Mouse (Mus musculus): ENCODE results near the gene Ccdc174. TPM values are rescaled to one million over a fixed set of nuclear protein-coding genes. Genes with fewer than 3 reads are reported as not detected.
A peak's percentile ranks its signal among the peaks of the same experiment; 100 is the strongest.
"Not testable (repeated sequence)": the region's sequence is repeated elsewhere in the genome, so short reads cannot be mapped to it uniquely, and the experiment has no call there.

Gene Ccdc174
- total RNA-seq (2014; fragmentation: Nextera tagmentation) (22.0 and 23.7 TPM in 2 replicates), total RNA-seq (2017) (41.2 and 63.5 TPM in 2 replicates)

DNA sequence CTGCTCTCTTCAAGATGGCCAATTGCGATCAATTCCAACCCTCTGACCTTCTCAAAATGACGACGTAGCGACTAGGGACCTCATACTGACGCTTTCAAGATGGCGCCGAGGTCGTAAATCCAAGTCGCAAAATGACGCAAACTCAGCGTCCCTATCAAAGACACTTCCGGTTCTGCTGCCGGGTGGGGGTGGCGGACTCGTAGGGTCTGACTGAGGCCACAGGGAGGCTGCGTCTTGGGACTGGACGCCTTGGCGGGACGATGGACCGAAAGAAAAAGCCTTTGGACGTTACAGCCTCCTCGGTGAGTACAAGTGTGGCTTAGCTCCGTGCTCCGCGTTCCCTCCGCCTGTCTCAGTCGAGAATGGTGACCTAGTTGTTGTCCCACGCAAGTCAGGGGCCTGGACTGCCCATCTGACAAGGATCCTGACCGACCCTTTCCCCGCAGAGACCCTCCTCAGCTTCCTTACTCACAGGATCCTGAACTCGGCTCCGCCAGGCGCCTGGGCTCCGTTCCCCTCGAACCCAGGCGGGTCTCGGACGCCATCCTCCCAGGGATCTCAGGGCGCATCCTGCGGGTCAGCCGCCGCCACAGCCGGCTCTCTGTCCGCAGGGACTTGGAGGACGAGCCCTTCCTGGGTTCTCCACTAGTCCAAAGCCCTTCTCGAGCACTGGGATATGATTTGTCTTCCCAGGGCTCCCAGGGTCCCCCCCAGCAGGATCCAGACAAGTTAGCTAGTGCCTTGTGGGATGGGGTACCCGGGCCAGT is at the start of gene Ccdc174:
Ccdc174 (plus strand) TSS at position 169 of the 767 bp plus-strand sequence.
- peak; percentile 99 for ATAC-seq (replicated peaks; ENCODE audit: poor library complexity, severe bottlenecking)

DNA sequence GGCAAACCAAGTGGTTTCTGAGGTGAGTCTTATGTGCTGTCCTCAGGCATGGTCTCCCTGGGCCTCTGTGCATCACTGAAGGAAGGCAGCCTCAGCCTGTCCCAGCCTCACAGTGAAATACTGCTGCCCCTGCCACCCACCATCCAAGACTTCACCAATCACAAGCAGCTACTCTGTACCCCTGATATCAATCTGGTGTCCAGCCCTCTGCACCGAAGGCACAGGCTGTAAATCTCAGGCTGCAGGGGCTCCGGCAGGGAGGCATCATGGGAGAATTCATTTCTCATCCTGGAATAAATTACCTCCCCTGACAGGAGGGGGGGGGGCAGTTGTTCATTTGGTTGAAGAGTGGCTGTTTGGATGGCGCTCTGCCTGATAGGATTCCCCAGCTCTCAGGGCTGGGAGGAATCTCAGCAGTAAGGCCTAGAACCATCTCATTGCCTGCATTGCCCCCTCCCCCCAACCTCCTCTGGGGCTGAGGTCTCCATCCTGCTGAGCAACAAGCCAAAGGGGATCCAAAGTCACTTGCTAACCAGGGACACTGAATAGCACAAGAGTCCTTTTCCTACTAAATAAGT is 44.9 kb upstream of the Ccdc174 start:
- no peak for ATAC-seq (replicated peaks; ENCODE audit: poor library complexity, severe bottlenecking)

- peak; percentile 62 for ATAC-seq (replicated peaks; ENCODE audit: poor library complexity, severe bottlenecking)
Measured at GRCm38 (mm10) chr6:91839010-91839871, 38.6 kb upstream of the Ccdc174 start.

- ATAC-seq (replicated peaks; ENCODE audit: poor library complexity, severe bottlenecking), result peak; percentile 50; the same call in 1 of the 2 replicates
Measured at GRCm38 (mm10) chr6:91842897-91843627, 34.8 kb upstream of the Ccdc174 start.

DNA sequence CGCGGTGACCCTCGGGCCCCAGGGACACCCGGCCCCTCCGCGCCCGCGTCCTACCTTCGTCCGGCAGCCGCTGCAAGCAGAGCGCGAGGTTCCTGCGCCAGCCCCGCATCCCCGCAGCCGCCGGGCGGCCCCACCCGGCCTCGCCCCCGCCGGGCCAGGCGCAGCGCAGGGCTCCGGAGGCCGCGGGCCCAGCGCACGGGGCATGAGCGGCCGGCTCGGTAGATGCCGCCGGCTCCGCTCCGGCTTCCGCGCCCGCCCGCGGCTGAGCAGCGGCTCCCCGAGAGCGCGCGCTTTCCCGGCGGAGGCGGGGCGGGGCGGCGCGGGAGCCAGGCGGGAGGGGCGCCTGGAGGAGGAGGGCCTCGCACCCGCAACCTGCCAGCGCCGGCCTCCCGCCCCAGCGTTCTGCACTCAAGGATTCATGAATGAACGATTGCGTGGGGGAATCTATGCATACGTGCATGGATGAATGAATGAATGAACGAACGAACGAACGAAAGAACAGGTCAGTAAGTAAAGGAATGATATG is 34.2 kb upstream of the Ccdc174 start:
- no peak for ATAC-seq (replicated peaks; ENCODE audit: poor library complexity, severe bottlenecking)

GRCm38 (mm10) chr6:91852550-91852949 is 25.3 kb upstream of the Ccdc174 start:
- ATAC-seq (replicated peaks; ENCODE audit: poor library complexity, severe bottlenecking), result peak; percentile 66; the same call in 1 of the 2 replicates

- no peak for ATAC-seq (replicated peaks; ENCODE audit: poor library complexity, severe bottlenecking)
Measured at GRCm38 (mm10) chr6:91858339-91858738, 19.5 kb upstream of the Ccdc174 start.

DNA sequence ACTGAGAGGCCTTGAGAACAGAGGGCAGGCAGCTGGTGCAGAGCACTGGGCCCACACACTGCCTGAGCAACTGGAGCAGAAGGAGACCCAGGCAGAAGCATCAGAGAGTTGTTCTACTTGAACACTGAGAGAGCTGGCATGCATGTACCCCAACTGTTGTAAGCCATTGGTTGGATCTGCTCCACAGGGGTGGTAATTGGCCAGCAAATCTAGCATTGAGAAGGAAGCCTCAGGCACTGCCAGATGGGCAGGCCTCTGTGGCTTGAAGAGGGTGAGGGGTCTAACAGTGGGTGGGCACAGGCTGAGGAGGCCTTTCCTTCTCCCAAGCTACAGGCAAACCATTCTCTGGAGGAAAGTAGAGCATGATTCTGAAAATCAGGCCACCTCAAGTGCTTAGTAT is 15.0 kb upstream of the Ccdc174 start:
- no peak for ATAC-seq (replicated peaks; ENCODE audit: poor library complexity, severe bottlenecking)

DNA sequence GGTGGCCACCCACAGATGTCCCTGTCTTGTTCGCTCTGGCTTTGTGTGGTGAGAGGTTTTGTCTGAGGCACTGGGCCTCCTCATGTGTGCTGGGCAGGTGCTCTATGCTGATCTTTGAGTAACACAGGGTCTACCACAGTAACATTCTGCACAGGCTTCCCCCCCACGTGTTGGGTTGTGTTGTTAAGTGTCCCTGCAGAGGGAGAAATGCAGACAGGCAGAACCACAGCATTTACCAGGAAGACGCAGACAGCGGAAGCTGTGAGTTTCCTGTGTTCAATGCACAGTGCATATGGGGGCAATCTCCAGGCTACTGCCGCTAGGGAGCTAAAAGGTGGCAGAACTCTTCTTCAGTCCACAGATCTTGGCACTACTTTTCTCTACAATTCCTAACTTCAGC is 13.3 kb upstream of the Ccdc174 start:
- ATAC-seq (replicated peaks; ENCODE audit: poor library complexity, severe bottlenecking), result no peak

DNA sequence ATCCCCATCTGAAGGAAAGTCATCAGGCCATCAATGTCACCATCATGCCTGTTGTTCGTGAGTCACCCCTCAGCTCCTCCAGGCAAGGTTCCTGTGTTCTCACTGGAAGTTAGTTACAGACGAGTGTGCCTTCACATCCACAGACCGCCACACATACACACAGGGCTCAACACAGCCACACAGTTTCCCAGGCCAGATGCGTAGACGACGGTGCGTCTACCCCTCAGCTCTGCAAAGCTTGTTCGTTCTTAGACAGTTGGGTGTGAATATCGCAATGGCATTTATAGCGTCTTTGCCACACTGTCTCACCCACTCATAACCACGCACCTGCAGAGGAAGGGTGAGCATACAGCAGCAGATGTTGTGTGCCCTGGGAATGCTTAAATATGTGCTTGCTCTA is 12.3 kb upstream of the Ccdc174 start:
- ATAC-seq (replicated peaks; ENCODE audit: poor library complexity, severe bottlenecking), result peak; percentile 25; the same call in 1 of the 2 replicates

DNA sequence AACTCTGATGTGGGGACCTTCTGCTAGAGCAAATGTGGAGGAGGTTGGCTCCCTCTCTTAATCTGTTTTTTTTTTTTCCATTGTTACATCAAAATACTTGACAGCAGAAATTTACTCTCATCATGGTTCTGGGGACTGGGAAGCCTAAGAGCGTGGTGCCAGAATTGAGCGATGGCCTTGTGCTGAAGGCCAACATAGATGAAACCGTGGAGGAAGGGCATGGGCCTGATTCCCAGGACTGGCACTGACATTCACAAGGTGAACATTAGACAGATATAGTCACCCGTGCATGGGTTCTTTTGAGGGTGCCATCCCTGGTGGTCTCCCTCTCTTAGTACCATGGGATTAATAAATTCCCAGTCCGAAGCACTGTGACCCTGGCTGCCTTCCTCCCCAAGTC is 9.8 kb upstream of the Ccdc174 start:
- no peak for ATAC-seq (replicated peaks; ENCODE audit: poor library complexity, severe bottlenecking)

DNA sequence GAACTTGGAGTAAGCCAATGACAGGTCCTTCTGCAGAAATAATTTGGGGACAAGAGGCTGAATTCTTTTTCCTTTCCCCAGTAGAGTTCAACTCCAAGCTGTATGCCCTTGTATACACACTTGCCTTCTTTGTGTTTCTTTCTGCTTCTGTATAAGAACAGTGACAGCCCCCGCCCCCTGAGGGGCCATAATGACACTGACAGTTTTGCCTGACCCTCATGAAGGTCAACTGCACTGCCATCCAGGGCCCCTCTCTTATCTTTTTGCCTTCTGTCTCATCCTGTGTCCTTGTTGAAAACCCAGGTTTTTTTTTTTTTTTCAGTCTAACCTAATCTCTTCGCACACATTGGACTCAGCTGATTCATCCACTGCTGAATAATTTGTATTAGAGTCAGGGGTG is 5.1 kb upstream of the Ccdc174 start:
- no peak for ATAC-seq (replicated peaks; ENCODE audit: poor library complexity, severe bottlenecking)

DNA sequence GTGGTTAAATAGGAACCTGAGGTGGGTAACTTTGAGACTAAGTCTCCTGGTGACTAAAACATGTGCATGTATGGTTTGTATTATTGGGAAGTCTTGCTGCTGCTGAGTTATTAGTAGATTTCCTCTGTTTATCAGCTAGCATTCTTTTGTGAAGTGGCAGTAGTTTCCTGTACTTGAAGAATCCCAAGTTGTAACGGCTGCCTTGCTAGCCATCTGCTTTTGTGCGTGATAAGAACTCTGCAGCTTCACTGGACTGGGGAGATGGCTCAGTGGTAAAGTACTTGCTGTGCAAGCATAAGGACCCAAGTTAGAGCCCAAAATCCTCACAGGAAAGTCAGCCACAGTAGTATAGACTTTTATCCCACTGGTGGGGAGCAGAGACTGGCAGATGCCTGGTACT is 6.0 kb downstream of the Ccdc174 start:
- ATAC-seq (replicated peaks; ENCODE audit: poor library complexity, severe bottlenecking), result no peak

- no peak for ATAC-seq (replicated peaks; ENCODE audit: poor library complexity, severe bottlenecking)
Measured at GRCm38 (mm10) chr6:91889255-91889906, 11.5 kb downstream of the Ccdc174 start.

DNA sequence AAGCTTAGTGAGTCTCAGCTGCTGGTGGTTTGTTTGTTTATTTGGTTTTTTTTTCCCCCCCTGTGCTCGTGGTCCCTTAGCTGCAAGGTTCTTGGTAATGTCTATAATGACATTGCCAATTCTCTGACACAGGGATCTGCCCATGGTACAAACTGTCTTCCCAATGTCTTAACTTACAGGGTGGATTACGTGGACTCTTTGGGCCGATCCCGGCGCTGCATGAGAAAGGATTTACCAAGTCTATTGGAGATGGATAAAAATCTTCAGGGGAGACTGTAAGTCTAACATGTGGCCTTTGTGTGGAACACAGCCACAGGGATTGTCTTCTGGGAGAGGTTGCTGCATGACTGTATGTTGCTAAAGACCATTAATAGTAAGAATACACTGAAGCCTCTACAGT is 12.8 kb downstream of the Ccdc174 start:
- ATAC-seq (replicated peaks; ENCODE audit: poor library complexity, severe bottlenecking), result no peak

GRCm38 (mm10) chr6:91891776-91892175 is 13.9 kb downstream of the Ccdc174 start:
- no peak for ATAC-seq (replicated peaks; ENCODE audit: poor library complexity, severe bottlenecking)

GRCm38 (mm10) chr6:91896783-91897182 is 18.9 kb downstream of the Ccdc174 start:
- no peak for ATAC-seq (replicated peaks; ENCODE audit: poor library complexity, severe bottlenecking)

- peak; percentile 87 for ATAC-seq (replicated peaks; ENCODE audit: poor library complexity, severe bottlenecking)
Measured at GRCm38 (mm10) chr6:91901505-91901904, 23.7 kb downstream of the Ccdc174 start.

DNA sequence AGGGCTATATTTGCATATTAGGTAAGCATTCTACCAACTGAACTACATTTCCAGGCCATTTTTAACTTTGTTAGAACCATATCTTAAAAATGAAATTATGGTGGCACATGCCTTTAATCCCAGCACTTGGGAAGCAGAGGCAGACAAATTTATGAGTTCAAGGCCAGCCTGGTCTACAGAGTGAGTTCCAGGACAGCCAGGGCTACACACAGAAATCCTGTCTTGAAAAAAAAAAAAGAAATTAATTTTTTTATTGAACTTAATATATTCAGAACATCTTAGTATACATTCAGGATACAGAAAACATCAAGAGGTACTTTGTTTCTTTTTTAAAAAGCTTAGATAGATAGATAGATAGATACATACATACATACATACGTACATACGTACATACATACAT is 24.7 kb downstream of the Ccdc174 start, which contains the start of gene 4930590J08Rik:
4930590J08Rik (plus strand) TSS at position 301 of the 400 bp plus-strand sequence.
- not testable (repeated sequence) for ATAC-seq (replicated peaks; ENCODE audit: poor library complexity, severe bottlenecking)
